Mouse (Mus musculus): Measurements from ENCODE around the gene Borcs5. TPM values are rescaled to one million over a fixed set of nuclear protein-coding genes. Genes with fewer than 3 reads are reported as not detected.

Borcs5 gene
- polyA plus RNA-seq, 1 experiment from 2014 or later: 20.0 TPM

DNA sequence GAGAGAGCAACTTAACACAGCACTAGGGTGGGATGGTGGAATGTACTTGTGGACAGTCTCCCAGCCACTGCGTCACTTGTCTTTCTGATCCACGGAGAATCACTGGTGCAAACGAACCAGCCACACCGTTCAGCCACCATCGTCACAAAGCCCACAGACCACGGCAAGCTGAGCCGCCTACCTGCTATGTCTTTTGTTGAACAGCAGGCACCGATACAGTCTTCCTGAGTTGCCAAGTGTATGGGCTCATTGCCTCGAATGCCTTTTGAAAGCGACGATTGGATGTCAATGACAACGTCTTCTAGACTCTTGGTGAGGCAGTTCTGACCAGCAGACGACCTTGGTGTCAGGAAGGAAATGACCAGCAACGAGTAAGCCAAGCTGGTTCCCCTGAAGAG is 17.8 kb upstream of the Borcs5 start:
- ATAC-seq (replicated peaks; ENCODE audit: low FRiP score, low read depth): no peak
- H3K27me3 ChIP-seq (ENCODE audit: insufficient read depth, low read length): no peaks in the 10 kb centered on the region
- no peak for TF ChIP-seq CTCF (IDR thresholded peaks at IDR 0.05; ENCODE audit: low read depth)
- H3K27ac ChIP-seq: no peak overlapping the region
- no peak for DNase-seq (ENCODE audit: low spot score)
- no peaks in the 10 kb centered on the region for H3K36me3 ChIP-seq (ENCODE audit: insufficient read depth, low read length)
- no peak overlapping the region for H3K4me2 ChIP-seq (ENCODE audit: low read length)
- no peaks in the 10 kb centered on the region for H3K9me3 ChIP-seq (replicated peaks; ENCODE audit: low read length)
- H3K9ac ChIP-seq (ENCODE audit: low read depth, low read length): no peak overlapping the region
- no peak overlapping the region for H3K4me3 ChIP-seq (replicated peaks; ENCODE audit: low read depth, low read length)
- 0 out of 2 replicates have a peak, but pooled peaks cover 6% of the 10 kb centered on the region for H3K4me1 ChIP-seq (replicated peaks; ENCODE audit: insufficient read depth, low read length)
- 75% methylated on average over 14 of the region's 14 CpGs for WGBS

DNA sequence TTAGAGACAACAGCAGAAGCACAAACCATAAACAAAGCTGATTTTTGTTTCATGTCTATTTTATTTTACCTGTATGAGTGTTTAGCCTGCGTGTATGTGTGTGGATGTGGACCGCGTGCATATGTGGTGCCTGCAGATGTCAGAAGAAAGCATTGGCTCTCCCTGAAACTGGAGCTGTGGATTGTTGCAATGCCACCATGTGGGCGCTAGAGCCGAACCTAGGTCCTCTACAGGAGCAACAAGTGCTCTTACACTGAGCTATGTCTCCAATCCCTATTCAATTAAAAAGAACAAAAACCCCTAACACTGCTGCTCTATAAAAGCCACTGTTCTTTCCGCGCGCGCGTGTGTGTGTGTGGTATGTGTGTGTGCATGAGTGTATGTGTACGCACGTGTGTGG is 13.9 kb upstream of the Borcs5 start:
- Histone ChIP-seq H3K9ac (ENCODE audit: low read depth, low read length) (no peak overlapping the region), H3K9me3 (replicated peaks; ENCODE audit: low read length) (no peaks in the 10 kb centered on the region), H3K27me3 (ENCODE audit: insufficient read depth, low read length) (no peaks in the 10 kb centered on the region), H3K4me1 (replicated peaks; ENCODE audit: insufficient read depth, low read length) (0 out of 2 replicates have a peak, but pooled peaks cover 6% of the 10 kb centered on the region), H3K4me3 (replicated peaks; ENCODE audit: low read depth, low read length) (no peak overlapping the region), H3K4me2 (ENCODE audit: low read length) (no peak overlapping the region), H3K27ac (no peak overlapping the region), H3K36me3 (ENCODE audit: insufficient read depth, low read length) (no peaks in the 10 kb centered on the region)
- ATAC-seq (replicated peaks; ENCODE audit: low FRiP score, low read depth) (no peak), DNase-seq (ENCODE audit: low spot score) (no peak)
- WGBS: 69% methylated on average over 12 of the region's 12 CpGs
- TF ChIP-seq CTCF (IDR thresholded peaks at IDR 0.05; ENCODE audit: low read depth): no peak

DNA sequence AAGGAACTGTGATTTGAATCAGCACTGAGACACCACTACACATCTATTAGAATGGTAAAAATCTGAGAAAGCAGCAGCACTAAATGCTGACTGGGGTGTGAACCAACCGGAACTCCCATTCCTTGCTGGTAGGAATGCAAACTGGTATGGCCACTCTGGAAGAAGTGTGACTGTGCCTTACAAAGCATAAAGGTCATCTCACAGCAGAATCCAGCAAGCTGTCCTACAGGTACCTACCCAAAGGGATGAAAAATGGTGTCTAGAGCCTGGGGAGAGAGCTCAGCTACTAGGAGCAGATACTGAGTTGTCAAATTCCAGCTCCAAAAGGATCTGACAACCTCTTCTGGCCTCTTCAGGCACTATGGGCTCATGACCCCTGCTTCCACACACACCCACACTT is 12.7 kb upstream of the Borcs5 start:
- Histone ChIP-seq H3K36me3 (ENCODE audit: insufficient read depth, low read length) (no peaks in the 10 kb centered on the region), H3K4me2 (ENCODE audit: low read length) (no peak overlapping the region), H3K4me1 (replicated peaks; ENCODE audit: insufficient read depth, low read length) (0 out of 2 replicates have a peak, but pooled peaks cover 6% of the 10 kb centered on the region), H3K27ac (no peak overlapping the region), H3K27me3 (ENCODE audit: insufficient read depth, low read length) (no peaks in the 10 kb centered on the region), H3K9ac (ENCODE audit: low read depth, low read length) (no peak overlapping the region), H3K9me3 (replicated peaks; ENCODE audit: low read length) (no peaks in the 10 kb centered on the region), H3K4me3 (replicated peaks; ENCODE audit: low read depth, low read length) (no peak overlapping the region)
- no peak; the same call in 1 of the 2 replicates for ATAC-seq (replicated peaks; ENCODE audit: low FRiP score, low read depth)
- DNase-seq (ENCODE audit: low spot score): no peak
- no peak for TF ChIP-seq CTCF (IDR thresholded peaks at IDR 0.05; ENCODE audit: low read depth)
- WGBS: 94% methylated on average over 1 of the region's 1 CpGs

DNA sequence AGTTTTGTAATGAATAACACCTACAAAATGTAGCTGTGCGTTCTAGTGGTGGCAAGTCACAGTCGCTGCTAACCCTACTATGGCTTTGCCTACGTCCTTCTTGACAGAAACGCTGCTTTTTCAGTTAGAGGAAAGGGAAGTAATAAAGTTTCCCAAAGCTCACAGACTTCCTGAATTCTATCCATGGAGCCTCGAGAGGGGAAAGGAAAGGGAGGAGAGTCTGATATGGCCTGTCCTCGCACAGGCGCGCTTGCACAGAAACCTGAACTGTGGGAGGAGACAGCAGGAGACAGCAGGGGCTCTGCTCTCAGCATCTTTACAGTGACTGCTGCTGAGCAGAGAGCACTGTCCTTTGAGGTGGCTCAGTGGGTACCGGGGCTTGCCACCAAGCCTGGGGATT is 8.9 kb upstream of the Borcs5 start:
- peak; percentile 70 for DNase-seq (ENCODE audit: low spot score)
- H3K4me1 ChIP-seq (replicated peaks; ENCODE audit: insufficient read depth, low read length): no peaks in the 10 kb centered on the region; the same call in 1 of the 2 replicates
- no peaks in the 10 kb centered on the region for H3K9me3 ChIP-seq (replicated peaks; ENCODE audit: low read length)
- 59% methylated on average over 9 of the region's 9 CpGs for WGBS
- H3K4me3 ChIP-seq (replicated peaks; ENCODE audit: low read depth, low read length): no peak overlapping the region
- H3K27ac ChIP-seq: no peak overlapping the region
- no peaks in the 10 kb centered on the region for H3K36me3 ChIP-seq (ENCODE audit: insufficient read depth, low read length)
- H3K9ac ChIP-seq (ENCODE audit: low read depth, low read length): no peak overlapping the region
- no peak for TF ChIP-seq CTCF (IDR thresholded peaks at IDR 0.05; ENCODE audit: low read depth)
- no peaks in the 10 kb centered on the region for H3K27me3 ChIP-seq (ENCODE audit: insufficient read depth, low read length)
- H3K4me2 ChIP-seq (ENCODE audit: low read length): no peak overlapping the region
- ATAC-seq (replicated peaks; ENCODE audit: low FRiP score, low read depth): no peak

DNA sequence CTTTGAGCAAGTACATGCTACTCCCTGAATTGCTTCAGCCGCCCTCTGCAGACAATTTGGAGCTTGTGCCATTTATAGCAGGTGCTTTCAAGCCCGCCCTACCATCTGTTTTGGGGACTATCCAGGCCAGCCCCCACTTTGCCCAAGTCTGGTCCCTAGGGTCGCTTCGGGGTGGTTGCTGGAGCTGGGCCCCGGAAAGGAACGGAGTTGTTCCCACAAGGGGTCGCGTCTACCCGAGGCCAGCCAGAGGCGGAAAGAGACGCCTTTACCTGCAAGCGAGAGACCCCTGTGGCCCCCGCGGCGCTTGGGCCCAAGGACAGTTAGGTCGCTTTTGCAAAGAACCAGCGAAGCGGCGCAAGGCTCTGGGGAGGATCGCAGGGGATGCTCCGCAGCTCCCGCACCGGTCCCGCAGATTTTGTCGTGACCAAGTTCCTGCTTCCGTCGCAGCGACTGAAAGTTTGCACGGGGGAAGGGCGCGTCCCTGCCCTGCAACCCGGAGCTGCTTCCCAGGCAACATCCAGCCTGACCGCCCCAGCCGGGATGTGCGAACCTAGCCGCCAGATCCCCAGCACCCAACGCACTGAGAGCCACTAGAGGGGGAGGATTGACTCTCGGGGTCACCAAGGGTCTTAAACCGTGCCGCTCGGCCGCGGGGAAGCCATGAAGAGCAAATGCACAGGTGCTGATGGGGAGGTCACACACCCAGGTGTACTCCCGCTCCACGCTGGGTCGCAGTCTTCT is 7.2 kb upstream of the Borcs5 start, which contains the start of gene Mansc1:
Mansc1 (minus strand) TSS at position 542 of the 741 bp plus-strand sequence.
- Histone ChIP-seq H3K27ac (peak within 1 kb of the TSS; percentile 81), H3K4me2 (ENCODE audit: low read length) (peak within 1 kb of the TSS; percentile 99), H3K4me3 (replicated peaks; ENCODE audit: low read depth, low read length) (peak within 1 kb of the TSS; percentile 58), H3K36me3 (ENCODE audit: insufficient read depth, low read length) (no peaks in the 10 kb centered on the region), H3K9ac (ENCODE audit: low read depth, low read length) (peak within 1 kb of the TSS; percentile 80), H3K27me3 (ENCODE audit: insufficient read depth, low read length) (no peaks in the 10 kb centered on the region), H3K4me1 (replicated peaks; ENCODE audit: insufficient read depth, low read length) (no peaks in the 10 kb centered on the region; the same call in 1 of the 2 replicates), H3K9me3 (replicated peaks; ENCODE audit: low read length) (no peaks in the 10 kb centered on the region)
- under 1% methylated on average over 46 of the region's 46 CpGs for WGBS
- TF ChIP-seq CTCF (IDR thresholded peaks at IDR 0.05; ENCODE audit: low read depth): peak; percentile 26; the same call in 1 of the 2 replicates
- ATAC-seq (replicated peaks; ENCODE audit: low FRiP score, low read depth): peak; percentile 73
- peak; percentile 62 for DNase-seq (ENCODE audit: low spot score)

DNA sequence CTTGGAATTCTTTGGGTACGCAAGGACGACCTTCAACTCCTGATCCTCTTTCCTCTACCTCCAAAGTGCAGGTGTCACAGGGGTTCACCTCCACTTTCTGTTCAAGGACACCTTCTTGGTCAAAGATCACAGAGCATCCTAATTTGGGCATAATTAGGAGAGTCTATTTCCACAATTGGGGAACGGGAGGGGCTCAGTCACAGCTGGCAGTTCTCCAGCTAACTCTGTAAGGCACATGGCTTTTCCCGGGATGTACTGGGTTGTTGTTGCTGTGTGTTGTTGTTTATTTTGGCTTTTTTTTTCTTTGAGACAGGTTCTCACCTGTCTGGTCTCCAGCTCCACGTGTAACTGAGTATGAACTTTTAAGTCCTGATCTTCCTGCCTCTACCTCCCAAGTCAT is 6.6 kb upstream of the Borcs5 start:
- 33% methylated on average over 5 of the region's 5 CpGs for WGBS
- peak overlapping the region; percentile 99 for H3K4me2 ChIP-seq (ENCODE audit: low read length)
- no peaks in the 10 kb centered on the region; the same call in 1 of the 2 replicates for H3K4me1 ChIP-seq (replicated peaks; ENCODE audit: insufficient read depth, low read length)
- H3K4me3 ChIP-seq (replicated peaks; ENCODE audit: low read depth, low read length): peak overlapping the region; percentile 58
- no peaks in the 10 kb centered on the region for H3K27me3 ChIP-seq (ENCODE audit: insufficient read depth, low read length)
- H3K27ac ChIP-seq: peak overlapping the region; percentile 81; the same call in 1 of the 2 replicates
- no peak for TF ChIP-seq CTCF (IDR thresholded peaks at IDR 0.05; ENCODE audit: low read depth)
- ATAC-seq (replicated peaks; ENCODE audit: low FRiP score, low read depth) (no peak), DNase-seq (ENCODE audit: low spot score) (no peak)
- no peaks in the 10 kb centered on the region for H3K9me3 ChIP-seq (replicated peaks; ENCODE audit: low read length)
- H3K36me3 ChIP-seq (ENCODE audit: insufficient read depth, low read length): no peaks in the 10 kb centered on the region
- peak overlapping the region; percentile 80 for H3K9ac ChIP-seq (ENCODE audit: low read depth, low read length)

Measured in kidney, postnatal 0 days (tissue).